Mouse (Mus musculus): ENCODE results near the gene Abcc5. TPM values are rescaled to one million over a fixed set of nuclear protein-coding genes. Genes with fewer than 3 reads are reported as not detected.
"Not testable (repeated sequence)": the region's sequence is repeated elsewhere in the genome, so short reads cannot be mapped to it uniquely, and the experiment has no call there.

The Abcc5 gene
- polyA plus RNA-seq, 1 experiment from 2014 or later, result 66.9 TPM

DNA sequence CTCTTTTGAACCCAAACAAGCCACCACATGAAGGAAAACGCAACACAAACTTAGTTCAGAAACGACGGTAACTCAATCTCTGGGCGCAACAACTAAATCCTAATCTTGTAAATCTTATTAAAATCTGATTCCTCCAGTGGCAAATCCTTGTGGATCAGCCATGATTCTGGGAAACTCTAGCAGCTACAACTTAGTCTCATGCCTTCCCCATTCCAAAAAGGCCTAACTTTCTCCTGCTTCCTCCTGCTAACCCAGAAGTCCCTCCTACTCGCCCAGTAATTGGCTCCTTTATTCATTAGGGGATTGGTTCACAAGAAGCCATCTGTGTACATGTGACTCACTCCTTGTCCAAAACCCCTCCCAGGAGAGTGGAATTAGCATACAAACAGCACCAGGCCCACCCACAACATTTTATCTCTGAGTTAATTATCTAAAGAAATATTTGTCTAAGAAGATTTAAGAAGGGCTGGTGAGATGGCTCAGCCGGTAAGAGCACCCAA lies 28.0 kb upstream of the Abcc5 start:
- Histone ChIP-seq H3K9me3 (ENCODE audit: low read length) (no peaks in the 10 kb centered on the region), H3K27ac (ENCODE audit: low read length) (no peak overlapping the region), H3K9ac (replicated peaks; ENCODE audit: low read length) (no peak overlapping the region), H3K27me3 (ENCODE audit: insufficient read depth, low read length) (no peaks in the 10 kb centered on the region), H3K4me1 (ENCODE audit: insufficient read depth, low read length) (no peaks in the 10 kb centered on the region), H3K36me3 (ENCODE audit: insufficient read depth, low read length) (no peaks in the 10 kb centered on the region), H3K4me2 (replicated peaks; ENCODE audit: low read depth, low read length) (no peak overlapping the region), H3K4me3 (ENCODE audit: low read length) (no peak overlapping the region)
- WGBS, result 85% methylated on average over 6 of the region's 6 CpGs
- no peak for ATAC-seq (ENCODE audit: low FRiP score, low TSS enrichment)

DNA sequence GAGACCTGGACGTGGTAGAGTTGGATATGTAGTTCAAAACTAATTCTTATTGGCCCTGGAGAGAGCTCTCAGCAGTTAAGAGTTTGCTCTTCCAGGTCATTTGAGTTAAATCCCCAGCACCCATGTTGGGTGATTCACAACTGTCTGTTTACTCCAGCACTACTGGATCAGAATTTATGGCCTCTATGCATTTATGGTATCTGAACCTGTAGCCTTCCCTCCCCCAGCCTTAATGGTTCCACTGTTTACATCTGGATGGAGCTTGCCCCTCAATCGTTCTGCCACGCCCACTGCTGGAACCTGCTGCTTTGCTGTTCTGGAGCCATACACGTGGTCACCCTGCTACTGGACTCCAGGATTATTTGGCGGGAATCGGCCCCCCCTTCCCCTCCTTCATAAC lies 25.6 kb upstream of the Abcc5 start:
- WGBS, result 60% methylated on average over 6 of the region's 6 CpGs
- no peaks in the 10 kb centered on the region for H3K4me1 ChIP-seq (ENCODE audit: insufficient read depth, low read length)
- no peak overlapping the region for H3K27ac ChIP-seq (ENCODE audit: low read length)
- no peak overlapping the region for H3K4me2 ChIP-seq (replicated peaks; ENCODE audit: low read depth, low read length)
- no peak for ATAC-seq (ENCODE audit: low FRiP score, low TSS enrichment)
- H3K9me3 ChIP-seq (ENCODE audit: low read length), result no peaks in the 10 kb centered on the region
- H3K4me3 ChIP-seq (ENCODE audit: low read length), result no peak overlapping the region
- H3K36me3 ChIP-seq (ENCODE audit: insufficient read depth, low read length), result no peaks in the 10 kb centered on the region
- no peaks in the 10 kb centered on the region for H3K27me3 ChIP-seq (ENCODE audit: insufficient read depth, low read length)
- H3K9ac ChIP-seq (replicated peaks; ENCODE audit: low read length), result no peak overlapping the region

DNA sequence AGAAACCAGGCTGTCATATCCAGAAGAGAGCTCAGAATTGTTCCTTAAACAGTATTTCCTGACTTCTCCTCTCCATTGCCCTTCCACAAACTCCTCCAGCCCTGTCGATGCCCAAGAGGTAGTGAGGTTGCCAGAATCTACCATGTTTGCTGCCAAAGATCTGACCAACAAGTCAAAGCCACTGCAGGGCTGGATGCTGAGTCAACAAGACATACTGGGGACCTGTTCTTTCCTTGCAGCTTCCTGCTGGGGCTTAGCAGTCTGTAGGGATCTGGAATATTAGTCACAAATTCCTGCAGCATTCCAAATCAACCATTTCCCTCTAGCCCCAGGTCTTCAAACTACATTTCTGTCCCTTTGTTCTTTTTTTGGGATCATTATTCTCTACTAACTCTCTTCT lies 19.7 kb upstream of the Abcc5 start:
- WGBS, result 84% methylated on average over 1 of the region's 1 CpGs
- H3K9me3 ChIP-seq (ENCODE audit: low read length), result no peaks in the 10 kb centered on the region
- no peak overlapping the region for H3K4me2 ChIP-seq (replicated peaks; ENCODE audit: low read depth, low read length)
- H3K36me3 ChIP-seq (ENCODE audit: insufficient read depth, low read length), result no peaks in the 10 kb centered on the region
- H3K9ac ChIP-seq (replicated peaks; ENCODE audit: low read length), result no peak overlapping the region
- no peaks in the 10 kb centered on the region for H3K4me1 ChIP-seq (ENCODE audit: insufficient read depth, low read length)
- H3K27me3 ChIP-seq (ENCODE audit: insufficient read depth, low read length), result no peaks in the 10 kb centered on the region
- H3K4me3 ChIP-seq (ENCODE audit: low read length), result no peak overlapping the region
- ATAC-seq (ENCODE audit: low FRiP score, low TSS enrichment), result no peak
- H3K27ac ChIP-seq (ENCODE audit: low read length), result no peak overlapping the region

DNA sequence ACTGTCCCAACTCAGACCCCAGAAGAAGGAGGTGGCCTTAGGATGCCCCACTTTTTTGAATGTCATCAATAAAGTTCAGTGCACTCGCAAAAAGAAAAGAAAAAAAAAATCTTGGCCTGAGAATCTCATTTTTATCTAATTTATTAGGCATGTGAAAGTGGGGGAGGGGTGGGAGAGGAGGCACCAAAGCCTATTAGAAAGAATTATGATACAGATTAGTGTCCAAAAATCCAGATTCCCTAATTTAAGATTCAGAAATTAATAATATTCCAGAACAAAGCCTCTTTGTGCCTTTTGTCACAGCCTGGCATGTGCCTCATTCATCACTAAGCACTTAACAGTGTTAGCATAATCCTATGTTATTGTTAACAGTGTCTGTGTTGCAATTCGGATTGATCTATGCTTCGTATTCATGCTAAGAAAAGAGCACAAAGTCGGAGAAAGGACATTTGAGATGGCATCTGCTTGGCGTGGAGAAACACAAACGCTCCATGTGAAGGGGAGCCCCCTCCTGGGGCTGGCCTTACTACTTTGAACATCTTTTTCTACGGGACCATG lies 18.7 kb upstream of the Abcc5 start:
- Histone ChIP-seq H3K4me1 (ENCODE audit: insufficient read depth, low read length) (no peaks in the 10 kb centered on the region), H3K4me2 (replicated peaks; ENCODE audit: low read depth, low read length) (no peak overlapping the region), H3K27ac (ENCODE audit: low read length) (no peak overlapping the region), H3K9ac (replicated peaks; ENCODE audit: low read length) (no peak overlapping the region), H3K4me3 (ENCODE audit: low read length) (no peak overlapping the region), H3K36me3 (ENCODE audit: insufficient read depth, low read length) (no peaks in the 10 kb centered on the region), H3K9me3 (ENCODE audit: low read length) (no peaks in the 10 kb centered on the region), H3K27me3 (ENCODE audit: insufficient read depth, low read length) (no peaks in the 10 kb centered on the region)
- WGBS, result 55% methylated on average over 7 of the region's 7 CpGs
- ATAC-seq (ENCODE audit: low FRiP score, low TSS enrichment), result no peak

DNA sequence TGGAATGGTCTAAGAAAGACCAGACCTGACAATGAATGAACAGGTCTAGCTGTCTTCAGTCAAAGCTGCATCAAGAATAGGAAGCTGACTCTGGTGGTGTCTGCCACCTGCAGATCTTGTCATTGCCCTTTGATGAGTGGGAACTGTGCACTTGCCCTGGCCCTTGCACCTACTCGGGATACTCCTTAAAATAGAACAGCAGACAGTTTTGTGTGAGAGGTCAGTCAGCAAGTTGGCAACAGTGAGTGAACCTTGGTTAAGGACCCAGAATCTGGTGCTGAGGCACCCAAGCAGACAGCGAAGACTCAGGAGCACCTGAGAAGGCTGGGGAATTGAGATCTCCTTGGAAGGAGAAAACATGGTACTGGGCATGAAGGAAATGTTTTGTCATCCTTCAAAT lies 16.7 kb upstream of the Abcc5 start:
- no peak overlapping the region for H3K4me3 ChIP-seq (ENCODE audit: low read length)
- H3K9ac ChIP-seq (replicated peaks; ENCODE audit: low read length), result no peak overlapping the region
- no peak for ATAC-seq (ENCODE audit: low FRiP score, low TSS enrichment)
- H3K4me2 ChIP-seq (replicated peaks; ENCODE audit: low read depth, low read length), result no peak overlapping the region
- H3K27me3 ChIP-seq (ENCODE audit: insufficient read depth, low read length), result no peaks in the 10 kb centered on the region
- H3K9me3 ChIP-seq (ENCODE audit: low read length), result no peaks in the 10 kb centered on the region
- no peaks in the 10 kb centered on the region for H3K4me1 ChIP-seq (ENCODE audit: insufficient read depth, low read length)
- no peaks in the 10 kb centered on the region for H3K36me3 ChIP-seq (ENCODE audit: insufficient read depth, low read length)
- 68% methylated on average over 2 of the region's 2 CpGs for WGBS
- no peak overlapping the region for H3K27ac ChIP-seq (ENCODE audit: low read length)

DNA sequence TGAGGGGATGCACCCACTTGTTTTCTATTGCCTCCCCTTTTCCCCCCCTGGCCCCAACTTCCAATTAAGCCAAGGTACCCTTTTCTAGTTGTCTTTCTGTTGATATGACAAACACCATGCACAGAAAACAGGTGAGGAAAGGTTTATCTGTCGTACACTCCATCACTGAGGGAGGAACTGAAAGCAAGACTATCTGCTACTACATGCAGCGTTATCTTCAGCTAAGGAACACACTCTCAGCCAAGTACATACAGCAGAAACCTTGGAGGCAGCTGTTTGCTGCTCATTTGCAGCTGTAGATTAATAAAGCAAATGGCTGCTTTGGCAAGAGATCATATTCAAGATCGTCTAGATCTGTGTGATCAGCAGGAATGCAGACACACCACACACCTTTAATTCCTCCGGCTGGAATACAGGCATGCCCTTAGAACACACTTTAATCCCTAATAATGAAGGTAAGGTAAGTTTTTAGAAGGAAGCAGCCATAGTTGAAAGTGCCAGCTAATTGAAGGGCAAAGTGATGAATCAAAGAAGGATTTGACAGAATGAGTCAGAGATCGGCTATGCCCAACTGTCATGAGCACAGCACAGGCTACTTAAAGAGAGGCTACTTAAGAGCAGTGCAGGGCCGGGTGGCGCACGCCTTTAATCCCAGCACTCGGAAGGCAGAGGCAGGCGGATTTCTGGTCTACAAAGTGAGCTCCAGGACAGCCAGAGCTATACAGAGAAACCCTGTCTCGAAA lies 12.7 kb upstream of the Abcc5 start:
- Histone ChIP-seq H3K9ac (replicated peaks; ENCODE audit: low read length) (no peak overlapping the region), H3K27me3 (ENCODE audit: insufficient read depth, low read length) (no peaks in the 10 kb centered on the region), H3K4me3 (ENCODE audit: low read length) (no peak overlapping the region), H3K9me3 (ENCODE audit: low read length) (no peaks in the 10 kb centered on the region), H3K36me3 (ENCODE audit: insufficient read depth, low read length) (no peaks in the 10 kb centered on the region), H3K4me2 (replicated peaks; ENCODE audit: low read depth, low read length) (no peak overlapping the region), H3K27ac (ENCODE audit: low read length) (no peak overlapping the region), H3K4me1 (ENCODE audit: insufficient read depth, low read length) (no peaks in the 10 kb centered on the region)
- 92% methylated on average over 11 of the region's 11 CpGs for WGBS
- no peak for ATAC-seq (ENCODE audit: low FRiP score, low TSS enrichment)

DNA sequence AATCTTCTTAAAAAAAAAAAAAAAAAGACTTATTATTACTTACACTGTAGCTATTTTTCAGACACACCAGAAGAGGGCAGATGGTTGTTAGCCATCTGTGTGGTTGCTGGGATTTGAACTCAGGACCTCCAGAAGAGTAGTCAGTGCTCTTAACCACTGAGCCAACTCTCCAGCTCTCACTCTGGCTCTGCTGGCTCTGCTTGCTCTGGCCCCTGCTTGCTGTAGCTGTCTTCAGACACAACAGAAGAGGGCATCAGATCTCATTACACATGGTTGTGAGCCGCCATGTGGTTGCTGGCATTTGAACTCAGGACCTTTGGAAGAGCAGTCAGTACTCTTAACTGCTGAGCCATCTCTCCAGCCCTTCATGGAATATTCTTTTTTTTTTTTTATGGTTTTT lies 11.9 kb upstream of the Abcc5 start:
- not testable (repeated sequence) for H3K4me1 ChIP-seq (ENCODE audit: insufficient read depth, low read length); H3K9ac ChIP-seq (replicated peaks; ENCODE audit: low read length); H3K4me3 ChIP-seq (ENCODE audit: low read length); H3K4me2 ChIP-seq (replicated peaks; ENCODE audit: low read depth, low read length); ATAC-seq (ENCODE audit: low FRiP score, low TSS enrichment); H3K36me3 ChIP-seq (ENCODE audit: insufficient read depth, low read length); H3K9me3 ChIP-seq (ENCODE audit: low read length); H3K27ac ChIP-seq (ENCODE audit: low read length); H3K27me3 ChIP-seq (ENCODE audit: insufficient read depth, low read length)
- WGBS, result 72% methylated on average over 1 of the region's 1 CpGs

DNA sequence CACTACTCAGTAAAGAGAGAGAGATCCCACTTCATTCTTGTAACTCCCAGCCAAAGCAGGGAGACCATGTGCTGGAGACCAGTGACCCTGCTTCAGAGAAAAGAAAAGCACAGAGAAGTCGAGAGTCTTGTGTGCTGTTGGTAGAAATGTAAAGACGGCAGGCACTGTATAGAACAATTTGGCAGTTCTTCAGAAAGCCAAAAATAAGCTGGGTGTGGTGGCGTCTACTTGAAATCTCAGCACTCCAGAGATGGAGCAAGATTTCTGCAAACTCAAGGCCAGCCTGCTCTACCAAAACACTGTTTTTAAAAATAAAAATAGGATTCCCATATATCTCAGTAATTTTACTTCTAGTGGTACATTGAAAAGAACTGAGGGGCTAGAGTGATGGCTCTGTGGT lies 10.1 kb upstream of the Abcc5 start:
- Histone ChIP-seq H3K9me3 (ENCODE audit: low read length) (no peaks in the 10 kb centered on the region), H3K4me1 (ENCODE audit: insufficient read depth, low read length) (no peaks in the 10 kb centered on the region), H3K9ac (replicated peaks; ENCODE audit: low read length) (no peak overlapping the region), H3K27me3 (ENCODE audit: insufficient read depth, low read length) (no peaks in the 10 kb centered on the region), H3K4me2 (replicated peaks; ENCODE audit: low read depth, low read length) (no peak overlapping the region), H3K4me3 (ENCODE audit: low read length) (no peak overlapping the region), H3K27ac (ENCODE audit: low read length) (no peak overlapping the region), H3K36me3 (ENCODE audit: insufficient read depth, low read length) (no peaks in the 10 kb centered on the region)
- 89% methylated on average over 3 of the region's 3 CpGs for WGBS
- no peak for ATAC-seq (ENCODE audit: low FRiP score, low TSS enrichment)

DNA sequence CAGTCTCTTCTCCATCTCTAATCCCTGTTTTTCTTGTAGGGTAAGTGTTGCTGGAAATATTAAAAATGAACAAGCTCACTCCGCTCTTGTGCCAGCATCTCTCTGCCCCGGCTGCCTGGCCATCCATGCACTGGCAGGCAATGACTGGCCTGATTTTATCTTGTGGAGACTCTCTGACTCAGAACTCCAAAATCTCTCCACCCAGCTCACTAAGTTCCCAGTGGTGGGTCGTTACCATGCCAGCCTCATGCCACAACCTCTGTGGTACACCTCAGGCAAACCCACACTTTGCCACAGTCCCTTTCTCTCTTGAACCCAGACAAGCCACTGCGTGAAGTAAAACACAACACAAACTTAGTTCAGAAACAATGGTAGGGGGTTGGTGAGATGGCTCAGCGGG lies 3.1 kb upstream of the Abcc5 start:
- Histone ChIP-seq H3K36me3 (ENCODE audit: insufficient read depth, low read length) (no peaks in the 10 kb centered on the region), H3K4me1 (ENCODE audit: insufficient read depth, low read length) (peaks cover 11% of the 10 kb centered on the region), H3K27me3 (ENCODE audit: insufficient read depth, low read length) (no peaks in the 10 kb centered on the region), H3K4me2 (replicated peaks; ENCODE audit: low read depth, low read length) (no peak overlapping the region), H3K4me3 (ENCODE audit: low read length) (no peak overlapping the region), H3K9ac (replicated peaks; ENCODE audit: low read length) (no peak overlapping the region), H3K27ac (ENCODE audit: low read length) (no peak overlapping the region), H3K9me3 (ENCODE audit: low read length) (no peaks in the 10 kb centered on the region)
- no peak for ATAC-seq (ENCODE audit: low FRiP score, low TSS enrichment)
- 84% methylated on average over 5 of the region's 5 CpGs for WGBS

DNA sequence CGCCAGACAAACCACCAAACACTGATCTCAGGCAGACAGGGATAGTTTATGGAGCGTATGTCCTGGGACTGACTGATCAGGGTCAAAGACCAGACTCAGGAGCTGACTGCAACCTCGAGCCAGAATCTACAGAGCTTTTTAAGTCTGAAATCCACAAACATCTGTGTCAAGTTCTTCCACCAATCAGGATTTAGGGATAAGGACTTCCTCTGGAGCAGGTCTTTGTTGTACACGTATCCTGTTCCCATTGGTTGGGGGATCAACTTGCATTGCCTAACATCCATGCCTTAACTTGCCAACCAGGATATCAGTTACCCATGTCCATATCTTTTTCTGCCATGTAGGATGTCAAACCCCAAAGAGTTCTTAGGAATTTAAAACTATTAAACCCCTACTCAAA lies 1.4 kb upstream of the Abcc5 start:
- no peak for ATAC-seq (ENCODE audit: low FRiP score, low TSS enrichment)
- no peaks in the 10 kb centered on the region for H3K36me3 ChIP-seq (ENCODE audit: insufficient read depth, low read length)
- H3K27ac ChIP-seq (ENCODE audit: low read length), result no peak overlapping the region
- H3K4me1 ChIP-seq (ENCODE audit: insufficient read depth, low read length), result peaks cover 11% of the 10 kb centered on the region
- H3K9me3 ChIP-seq (ENCODE audit: low read length), result no peaks in the 10 kb centered on the region
- H3K9ac ChIP-seq (replicated peaks; ENCODE audit: low read length), result no peak overlapping the region
- WGBS, result 49% methylated on average over 4 of the region's 4 CpGs
- H3K4me2 ChIP-seq (replicated peaks; ENCODE audit: low read depth, low read length), result no peak overlapping the region
- no peak overlapping the region for H3K4me3 ChIP-seq (ENCODE audit: low read length)
- no peaks in the 10 kb centered on the region for H3K27me3 ChIP-seq (ENCODE audit: insufficient read depth, low read length)

All from kidney, embryonic 16.5 days (tissue).